Mouse (Mus musculus): Measurements from ENCODE around the gene Eif2ak3. TPM values are rescaled to one million over a fixed set of nuclear protein-coding genes. Genes with fewer than 3 reads are reported as not detected.
A peak's percentile ranks its signal among the peaks of the same experiment; 100 is the strongest.

Gene Eif2ak3
- polyA plus RNA-seq (2015; fragmentation: Nextera tagmentation; extraction: Ambion mirVana), result 6.6 and 9.8 TPM in 2 replicates

DNA sequence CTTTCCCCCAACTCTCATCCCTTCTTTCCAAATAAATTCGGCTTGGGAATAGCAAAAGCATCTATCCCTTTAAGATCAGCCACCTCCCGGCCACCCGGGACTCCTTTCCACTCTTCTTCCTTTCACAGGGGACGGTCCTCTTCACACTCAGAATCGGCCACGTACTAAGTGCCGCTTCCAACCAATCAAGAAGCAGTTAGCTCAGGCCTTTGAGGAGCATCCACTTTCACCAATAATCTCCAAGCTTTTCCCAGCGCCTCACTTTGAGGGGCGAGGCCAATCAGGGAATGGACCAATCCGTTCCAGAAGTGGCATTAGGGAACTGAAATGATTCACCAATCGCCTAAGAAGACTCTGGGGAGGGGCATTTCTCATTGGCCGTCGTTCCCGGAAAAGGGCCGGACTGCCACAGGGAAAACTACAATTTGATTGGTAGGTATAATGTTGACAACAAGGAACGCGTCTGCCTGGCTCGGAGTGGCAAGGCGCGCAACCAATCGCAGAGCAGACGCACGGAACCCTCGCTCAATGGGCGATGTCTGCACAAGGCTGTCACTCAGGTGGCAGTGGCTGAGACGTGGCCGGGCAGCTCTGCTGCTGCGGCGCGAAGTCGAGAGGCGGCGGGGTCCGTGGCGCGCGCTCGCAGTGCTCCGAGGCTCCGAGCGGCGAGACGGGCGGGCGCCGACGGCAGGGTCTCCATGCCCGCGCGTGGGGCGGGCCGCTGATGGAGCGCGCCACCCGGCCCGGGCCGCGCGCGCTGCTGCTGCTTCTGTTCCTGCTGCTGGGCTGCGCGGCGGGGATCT is at the start of gene Eif2ak3:
TSS of gene Eif2ak3 (plus strand) at position 514 of the 803 bp plus-strand sequence.
- peak within 1 kb of the TSS; percentile 82 for H3K4me2 ChIP-seq (ENCODE audit: low read depth, low read length)
- no peaks in the 10 kb centered on the region for H3K27me3 ChIP-seq (replicated peaks; ENCODE audit: control insufficient read depth, insufficient read depth, low read length)
- H3K4me1 ChIP-seq (ENCODE audit: control insufficient read depth, insufficient read depth, low read length), result peaks cover 23% of the 10 kb centered on the region
- peak within 1 kb of the TSS; percentile 84 for H3K27ac ChIP-seq (ENCODE audit: low read length)
- no peaks in the 10 kb centered on the region for H3K9me3 ChIP-seq (ENCODE audit: control insufficient read depth, low read length)
- 0% methylated on average over 63 of the region's 63 CpGs for WGBS
- H3K9ac ChIP-seq (ENCODE audit: low read depth, low read length), result peak within 1 kb of the TSS; percentile 79
- ATAC-seq, result peak; percentile 99
- peak within 1 kb of the TSS; percentile 65 for H3K4me3 ChIP-seq (ENCODE audit: low read length)
- no peaks in the 10 kb centered on the region for H3K36me3 ChIP-seq (ENCODE audit: control insufficient read depth, insufficient read depth, low read length)

DNA sequence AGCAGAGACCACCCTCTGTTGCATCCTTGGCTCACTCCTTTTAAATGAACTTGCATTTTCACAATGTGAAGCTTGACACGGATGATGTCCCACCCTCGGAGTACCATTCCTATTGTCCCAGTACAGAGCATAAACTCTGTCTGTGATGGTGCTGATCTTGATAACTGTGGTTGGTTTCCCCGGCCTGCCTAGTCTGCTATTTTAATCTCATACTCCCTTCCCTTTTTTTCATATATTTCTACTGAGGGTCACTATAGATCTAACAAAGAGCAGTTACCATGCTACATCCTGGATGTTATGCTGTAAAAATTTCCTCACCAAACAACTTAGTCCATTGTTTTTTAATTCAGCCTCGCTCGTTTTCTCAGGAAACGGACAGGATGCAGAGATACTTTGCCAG is 47.4 kb upstream of the Eif2ak3 start:
- Histone ChIP-seq H3K4me1 (ENCODE audit: control insufficient read depth, insufficient read depth, low read length) (peaks cover 4% of the 10 kb centered on the region; the same call in 1 of the 2 replicates), H3K36me3 (ENCODE audit: control insufficient read depth, insufficient read depth, low read length) (no peaks in the 10 kb centered on the region), H3K9me3 (ENCODE audit: control insufficient read depth, low read length) (no peaks in the 10 kb centered on the region), H3K4me3 (ENCODE audit: low read length) (no peak overlapping the region), H3K27me3 (replicated peaks; ENCODE audit: control insufficient read depth, insufficient read depth, low read length) (no peaks in the 10 kb centered on the region), H3K27ac (ENCODE audit: low read length) (0 out of 2 replicates have a peak overlapping the region, but pooled peaks have one; percentile 20), H3K9ac (ENCODE audit: low read depth, low read length) (no peak overlapping the region), H3K4me2 (ENCODE audit: low read depth, low read length) (no peak overlapping the region)
- 74% methylated on average over 6 of the region's 6 CpGs for whole genome bisulfite sequencing
- ATAC-seq, result no peak

DNA sequence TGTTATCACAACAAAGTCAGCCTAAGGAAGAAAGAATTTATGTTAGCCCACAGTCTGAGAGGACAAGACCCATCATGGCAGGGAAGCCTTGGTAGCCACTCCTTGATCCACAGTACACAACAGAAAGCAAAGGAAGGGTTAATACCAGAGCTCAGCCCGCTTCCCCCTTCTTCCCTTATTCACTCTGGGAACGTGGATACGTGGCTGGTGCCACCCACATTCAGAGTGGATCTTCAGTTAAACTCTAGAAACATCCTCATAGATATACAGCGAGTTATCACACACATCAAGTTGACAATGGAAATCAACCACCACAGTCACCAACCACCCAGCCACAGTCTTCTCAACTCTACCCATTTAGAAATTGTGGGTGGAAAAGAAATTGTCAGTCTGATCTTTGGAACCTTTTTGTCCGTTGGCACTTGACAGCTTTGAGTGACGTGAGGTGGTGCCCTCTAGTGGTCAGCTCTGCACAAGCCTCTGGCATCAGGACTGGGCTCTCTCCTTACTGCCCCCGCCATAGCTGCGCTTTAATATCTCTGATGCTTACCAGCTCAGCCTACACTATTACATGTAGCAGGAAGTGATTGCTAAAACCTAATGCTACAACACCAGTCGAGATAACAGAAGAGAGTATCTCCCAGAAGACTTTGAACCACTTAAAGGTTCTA is 46.6 kb upstream of the Eif2ak3 start:
- Histone ChIP-seq H3K27me3 (replicated peaks; ENCODE audit: control insufficient read depth, insufficient read depth, low read length) (no peaks in the 10 kb centered on the region), H3K27ac (ENCODE audit: low read length) (no peak overlapping the region)
- 22% methylated on average over 9 of the region's 9 CpGs for WGBS

DNA sequence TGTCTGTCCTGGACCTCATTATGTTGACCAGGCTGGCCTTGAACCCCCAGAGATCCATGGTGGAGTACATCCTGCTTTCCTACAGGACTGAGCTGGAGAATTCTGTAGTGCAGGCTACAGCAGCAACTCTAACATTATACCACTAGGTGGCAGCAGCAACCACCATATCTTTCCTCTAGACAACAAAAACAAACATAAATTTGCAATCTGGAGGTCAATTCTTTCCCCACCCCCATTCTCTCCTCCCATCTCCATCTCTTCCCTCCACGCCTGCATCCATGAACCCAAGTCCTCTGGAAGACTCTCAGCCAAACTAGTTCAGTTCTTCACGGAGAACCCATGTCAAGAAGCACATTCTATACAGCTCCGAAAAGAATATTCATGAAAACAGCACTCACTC is 39.7 kb upstream of the Eif2ak3 start:
- no peaks in the 10 kb centered on the region for H3K36me3 ChIP-seq (ENCODE audit: control insufficient read depth, insufficient read depth, low read length)
- no peaks in the 10 kb centered on the region for H3K27me3 ChIP-seq (replicated peaks; ENCODE audit: control insufficient read depth, insufficient read depth, low read length)
- no peak overlapping the region for H3K27ac ChIP-seq (ENCODE audit: low read length)
- H3K4me2 ChIP-seq (ENCODE audit: low read depth, low read length), result no peak overlapping the region
- H3K4me3 ChIP-seq (ENCODE audit: low read length), result no peak overlapping the region
- H3K9ac ChIP-seq (ENCODE audit: low read depth, low read length), result no peak overlapping the region
- 26% methylated on average over 3 of the region's 3 CpGs for WGBS
- H3K9me3 ChIP-seq (ENCODE audit: control insufficient read depth, low read length), result no peaks in the 10 kb centered on the region
- peak; percentile 15; the same call in 1 of the 2 replicates for ATAC-seq
- peaks cover 4% of the 10 kb centered on the region for H3K4me1 ChIP-seq (ENCODE audit: control insufficient read depth, insufficient read depth, low read length)

More for the DNA sequence above, 46.6 kb upstream of the Eif2ak3 start:
- peak; percentile 80 for ATAC-seq
- Histone ChIP-seq H3K4me2 (ENCODE audit: low read depth, low read length) (no peak overlapping the region), H3K4me3 (ENCODE audit: low read length) (no peak overlapping the region), H3K9me3 (ENCODE audit: control insufficient read depth, low read length) (no peaks in the 10 kb centered on the region), H3K36me3 (ENCODE audit: control insufficient read depth, insufficient read depth, low read length) (no peaks in the 10 kb centered on the region), H3K9ac (ENCODE audit: low read depth, low read length) (no peak overlapping the region), H3K4me1 (ENCODE audit: control insufficient read depth, insufficient read depth, low read length) (peaks cover 3% of the 10 kb centered on the region; the same call in 1 of the 2 replicates)

DNA sequence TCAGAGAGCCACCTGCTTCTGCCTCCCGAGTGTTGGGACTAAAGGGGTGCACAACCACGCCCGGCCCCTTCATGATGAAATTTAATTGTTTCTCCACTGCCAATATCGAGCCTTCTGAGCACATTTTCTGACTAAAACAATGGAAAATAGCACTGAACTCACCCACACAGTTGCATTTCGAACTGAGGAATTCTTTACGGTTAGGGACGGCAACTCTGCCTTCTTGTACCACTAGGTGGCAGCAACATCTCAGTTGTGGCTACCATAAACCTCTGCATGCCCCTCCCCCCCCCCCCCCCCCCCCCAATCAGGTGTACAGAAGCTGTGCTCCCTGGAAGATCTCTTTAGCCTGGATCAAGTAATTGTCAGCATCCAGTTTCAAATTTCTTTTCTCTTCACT is 39.0 kb upstream of the Eif2ak3 start:
- Histone ChIP-seq H3K4me2 (ENCODE audit: low read depth, low read length) (peak overlapping the region; percentile 50), H3K9ac (ENCODE audit: low read depth, low read length) (no peak overlapping the region), H3K27ac (ENCODE audit: low read length) (no peak overlapping the region), H3K27me3 (replicated peaks; ENCODE audit: control insufficient read depth, insufficient read depth, low read length) (no peaks in the 10 kb centered on the region), H3K36me3 (ENCODE audit: control insufficient read depth, insufficient read depth, low read length) (no peaks in the 10 kb centered on the region), H3K4me1 (ENCODE audit: control insufficient read depth, insufficient read depth, low read length) (peaks cover 4% of the 10 kb centered on the region), H3K9me3 (ENCODE audit: control insufficient read depth, low read length) (no peaks in the 10 kb centered on the region), H3K4me3 (ENCODE audit: low read length) (peak overlapping the region; percentile 11; the same call in 1 of the 2 replicates)
- 14% methylated on average over 7 of the region's 7 CpGs for WGBS
- peak; percentile 73 for ATAC-seq

DNA sequence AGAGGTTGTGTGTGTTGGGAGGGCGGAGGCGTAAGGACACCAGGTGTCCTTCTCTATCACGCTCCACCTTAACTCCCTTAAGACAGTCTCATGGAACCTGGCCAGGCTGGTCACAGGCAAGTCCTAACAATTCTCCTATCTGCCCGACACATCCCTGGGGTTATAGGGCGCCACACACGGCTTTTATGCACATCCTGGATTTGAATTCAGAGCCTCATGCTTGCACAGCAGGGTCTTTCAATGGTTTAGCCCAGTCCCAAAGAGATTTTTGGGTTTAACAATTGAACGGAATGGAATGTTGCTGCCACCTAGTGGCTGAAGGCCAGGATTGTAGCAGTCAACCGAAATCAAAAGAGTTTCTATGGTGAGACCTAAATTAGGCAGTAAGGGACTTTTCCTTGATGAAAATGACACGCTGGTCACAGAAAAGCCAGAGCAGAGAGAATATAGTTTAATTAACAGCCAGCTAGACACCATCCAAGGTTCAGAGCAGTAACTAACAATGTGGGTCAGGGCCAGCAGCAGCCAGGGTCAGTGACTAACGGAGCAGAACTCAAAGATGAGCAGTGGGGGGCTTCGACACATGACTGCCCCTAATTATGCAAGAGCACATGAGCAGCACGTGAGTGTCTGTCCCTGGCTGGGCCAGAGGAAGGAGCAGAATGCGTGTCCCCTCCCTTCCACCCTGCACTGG is 38.3 kb upstream of the Eif2ak3 start:
- H3K27ac ChIP-seq (ENCODE audit: low read length), result no peak overlapping the region
- H3K9me3 ChIP-seq (ENCODE audit: control insufficient read depth, low read length), result no peaks in the 10 kb centered on the region
- H3K27me3 ChIP-seq (replicated peaks; ENCODE audit: control insufficient read depth, insufficient read depth, low read length), result no peaks in the 10 kb centered on the region
- H3K4me3 ChIP-seq (ENCODE audit: low read length), result peak overlapping the region; percentile 24
- 0 out of 2 replicates have a peak overlapping the region, but pooled peaks have one; percentile 24 for H3K9ac ChIP-seq (ENCODE audit: low read depth, low read length)
- ATAC-seq, result peak; percentile 69
- 20% methylated on average over 13 of the region's 13 CpGs for WGBS
- H3K4me2 ChIP-seq (ENCODE audit: low read depth, low read length), result peak overlapping the region; percentile 50
- no peaks in the 10 kb centered on the region for H3K36me3 ChIP-seq (ENCODE audit: control insufficient read depth, insufficient read depth, low read length)
- peaks cover 4% of the 10 kb centered on the region for H3K4me1 ChIP-seq (ENCODE audit: control insufficient read depth, insufficient read depth, low read length)

DNA sequence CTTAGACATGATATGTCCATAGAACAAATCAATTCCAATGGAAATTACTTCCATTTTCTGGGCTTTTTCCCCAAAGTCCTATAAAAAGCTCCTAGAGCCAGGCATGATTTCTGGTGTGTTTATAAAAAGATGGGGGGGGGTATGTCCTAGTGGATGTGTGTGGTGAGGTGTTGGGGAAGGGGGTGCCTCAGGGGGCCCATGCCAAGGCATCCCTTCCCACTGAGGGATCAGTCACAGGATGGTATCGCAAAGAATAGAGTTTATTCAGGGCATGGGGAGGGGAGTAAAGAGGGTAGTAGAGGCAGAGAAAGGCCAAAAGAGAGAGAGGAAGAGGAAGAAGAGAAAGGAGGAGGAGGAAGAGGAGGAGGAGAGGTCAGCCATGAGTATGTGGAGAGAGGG is 37.8 kb upstream of the Eif2ak3 start:
- no peak overlapping the region for H3K4me2 ChIP-seq (ENCODE audit: low read depth, low read length)
- no peaks in the 10 kb centered on the region for H3K9me3 ChIP-seq (ENCODE audit: control insufficient read depth, low read length)
- H3K27me3 ChIP-seq (replicated peaks; ENCODE audit: control insufficient read depth, insufficient read depth, low read length), result no peaks in the 10 kb centered on the region
- 82% methylated on average over 1 of the region's 1 CpGs for WGBS
- H3K36me3 ChIP-seq (ENCODE audit: control insufficient read depth, insufficient read depth, low read length), result no peaks in the 10 kb centered on the region
- H3K4me1 ChIP-seq (ENCODE audit: control insufficient read depth, insufficient read depth, low read length), result peaks cover 4% of the 10 kb centered on the region
- no peak overlapping the region for H3K27ac ChIP-seq (ENCODE audit: low read length)
- H3K9ac ChIP-seq (ENCODE audit: low read depth, low read length), result no peak overlapping the region
- H3K4me3 ChIP-seq (ENCODE audit: low read length), result no peak overlapping the region
- ATAC-seq, result peak; percentile 16; the same call in 1 of the 2 replicates

DNA sequence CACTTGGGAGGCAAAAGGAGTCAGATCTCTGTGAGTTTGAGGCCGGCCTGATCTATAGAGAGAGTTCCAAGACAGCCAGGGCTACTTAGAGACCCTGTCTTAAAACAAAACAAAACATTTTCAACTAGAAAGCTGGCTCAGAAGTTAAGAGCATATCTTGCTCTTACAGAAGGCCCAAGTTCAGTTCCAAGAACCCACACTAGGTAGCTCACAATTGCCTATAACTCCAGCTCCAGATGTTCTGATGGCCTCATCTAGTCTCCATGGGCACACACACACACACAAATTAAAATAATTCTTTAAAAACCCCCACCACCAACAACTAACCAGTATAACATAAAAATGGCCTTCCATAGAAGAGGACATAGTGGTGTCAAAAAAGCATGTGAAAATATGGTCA is 33.8 kb upstream of the Eif2ak3 start:
- Histone ChIP-seq H3K27me3 (replicated peaks; ENCODE audit: control insufficient read depth, insufficient read depth, low read length) (no peaks in the 10 kb centered on the region), H3K4me3 (ENCODE audit: low read length) (no peak overlapping the region), H3K27ac (ENCODE audit: low read length) (no peak overlapping the region), H3K36me3 (ENCODE audit: control insufficient read depth, insufficient read depth, low read length) (no peaks in the 10 kb centered on the region), H3K9ac (ENCODE audit: low read depth, low read length) (no peak overlapping the region), H3K4me2 (ENCODE audit: low read depth, low read length) (no peak overlapping the region), H3K4me1 (ENCODE audit: control insufficient read depth, insufficient read depth, low read length) (peaks cover 17% of the 10 kb centered on the region), H3K9me3 (ENCODE audit: control insufficient read depth, low read length) (no peaks in the 10 kb centered on the region)
- ATAC-seq, result no peak
- WGBS, result 85% methylated on average over 1 of the region's 1 CpGs
